Mouse (Mus musculus): ENCODE measurements around the gene Kcnn4. TPM values are rescaled to one million over a fixed set of nuclear protein-coding genes. Genes with fewer than 3 reads are reported as not detected.

Kcnn4 gene
- polyA plus RNA-seq, 1 experiment from 2014 or later = 9.6 TPM

DNA sequence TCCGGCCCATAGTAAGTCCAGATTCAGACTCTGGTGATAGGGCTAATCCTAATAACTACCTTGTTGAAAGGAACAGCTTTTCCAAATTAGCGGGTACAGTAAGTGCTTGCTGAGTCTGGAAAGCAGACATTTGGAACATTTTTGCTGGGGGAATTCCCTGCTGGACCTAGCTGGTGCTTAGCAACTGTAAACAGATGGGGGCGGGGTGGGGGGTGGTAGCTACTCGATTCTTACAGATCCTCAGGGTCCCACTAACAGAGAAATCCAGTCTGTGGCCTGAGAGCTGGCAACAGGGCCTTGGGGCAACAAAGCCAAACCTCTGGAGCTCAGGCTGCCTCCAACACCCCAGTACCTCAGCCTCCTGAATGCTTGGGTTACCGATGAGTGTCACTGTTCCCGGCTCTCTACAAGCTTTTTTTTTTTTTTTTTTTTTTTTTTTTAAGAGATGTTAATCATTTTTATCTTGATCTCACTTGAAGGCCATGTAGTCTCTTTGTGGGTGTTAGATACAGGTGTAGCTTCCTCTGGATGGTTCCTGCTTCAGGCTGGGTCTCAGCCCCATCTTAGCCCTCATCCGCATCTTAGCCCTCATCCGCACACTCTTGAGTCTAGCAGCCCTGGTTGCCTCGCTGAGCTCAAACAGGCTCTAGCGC is 8.1 kb downstream of the Kcnn4 start:
- Histone ChIP-seq H3K36me3 (ENCODE audit: insufficient read depth, low read length) (no peaks in the 10 kb centered on the region), H3K27me3 (ENCODE audit: insufficient read depth, low read length) (no peaks in the 10 kb centered on the region), H3K9ac (ENCODE audit: low read depth, low read length) (no peak overlapping the region), H3K27ac (no peak overlapping the region), H3K4me1 (replicated peaks; ENCODE audit: insufficient read depth, low read length) (peaks cover 7% of the 10 kb centered on the region; the same call in 1 of the 2 replicates), H3K4me2 (ENCODE audit: low read length) (no peak overlapping the region), H3K4me3 (replicated peaks; ENCODE audit: low read depth, low read length) (no peak overlapping the region), H3K9me3 (replicated peaks; ENCODE audit: low read length) (no peaks in the 10 kb centered on the region)
- no peak for TF ChIP-seq CTCF (IDR thresholded peaks at IDR 0.05; ENCODE audit: low read depth)
- 67% methylated on average over 10 of the region's 10 CpGs for WGBS
- no peak for DNase-seq (ENCODE audit: low spot score)
- ATAC-seq (replicated peaks; ENCODE audit: low FRiP score, low read depth) = no peak

GRCm38 (mm10) chr7:24379934-24380333 is 9.9 kb downstream of the Kcnn4 start:
- H3K4me2 ChIP-seq (ENCODE audit: low read length) = no peak overlapping the region
- H3K27me3 ChIP-seq (ENCODE audit: insufficient read depth, low read length) = no peaks in the 10 kb centered on the region
- no peak overlapping the region for H3K9ac ChIP-seq (ENCODE audit: low read depth, low read length)
- WGBS = 30% methylated on average over 7 of the region's 7 CpGs
- DNase-seq (ENCODE audit: low spot score) = peak; percentile 59
- H3K36me3 ChIP-seq (ENCODE audit: insufficient read depth, low read length) = no peaks in the 10 kb centered on the region
- no peak for ATAC-seq (replicated peaks; ENCODE audit: low FRiP score, low read depth)
- peaks cover 7% of the 10 kb centered on the region; the same call in 1 of the 2 replicates for H3K4me1 ChIP-seq (replicated peaks; ENCODE audit: insufficient read depth, low read length)
- no peak overlapping the region for H3K27ac ChIP-seq
- no peak for TF ChIP-seq CTCF (IDR thresholded peaks at IDR 0.05; ENCODE audit: low read depth)
- no peak overlapping the region for H3K4me3 ChIP-seq (replicated peaks; ENCODE audit: low read depth, low read length)
- no peaks in the 10 kb centered on the region for H3K9me3 ChIP-seq (replicated peaks; ENCODE audit: low read length)

DNA sequence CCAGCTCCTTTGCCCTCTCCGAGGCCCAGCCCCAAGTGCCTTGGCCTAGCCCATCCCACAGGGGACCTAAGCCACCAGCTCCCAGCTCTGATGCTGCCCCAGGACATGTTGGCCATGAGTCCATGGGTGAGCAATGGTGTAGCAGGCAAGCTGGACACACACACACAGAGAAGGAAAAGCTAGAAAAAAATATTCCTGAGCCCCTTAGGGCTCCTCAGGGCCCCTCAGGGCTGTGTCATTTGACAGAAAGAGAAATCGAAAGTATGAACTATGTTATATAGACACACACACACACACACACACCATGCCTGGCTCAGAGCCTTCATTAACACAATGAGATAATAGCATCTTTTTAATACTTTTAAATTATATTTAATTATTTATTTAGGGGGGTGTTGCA is 10.3 kb downstream of the Kcnn4 start:
- Histone ChIP-seq H3K4me3 (replicated peaks; ENCODE audit: low read depth, low read length) (no peak overlapping the region), H3K9ac (ENCODE audit: low read depth, low read length) (no peak overlapping the region), H3K9me3 (replicated peaks; ENCODE audit: low read length) (no peaks in the 10 kb centered on the region), H3K36me3 (ENCODE audit: insufficient read depth, low read length) (no peaks in the 10 kb centered on the region), H3K4me2 (ENCODE audit: low read length) (no peak overlapping the region), H3K27ac (no peak overlapping the region), H3K4me1 (replicated peaks; ENCODE audit: insufficient read depth, low read length) (peaks cover 7% of the 10 kb centered on the region; the same call in 1 of the 2 replicates), H3K27me3 (ENCODE audit: insufficient read depth, low read length) (no peaks in the 10 kb centered on the region)
- 45% methylated on average over 2 of the region's 2 CpGs for WGBS
- TF ChIP-seq CTCF (IDR thresholded peaks at IDR 0.05; ENCODE audit: low read depth) = no peak
- DNase-seq (ENCODE audit: low spot score) (no peak), ATAC-seq (replicated peaks; ENCODE audit: low FRiP score, low read depth) (no peak)

DNA sequence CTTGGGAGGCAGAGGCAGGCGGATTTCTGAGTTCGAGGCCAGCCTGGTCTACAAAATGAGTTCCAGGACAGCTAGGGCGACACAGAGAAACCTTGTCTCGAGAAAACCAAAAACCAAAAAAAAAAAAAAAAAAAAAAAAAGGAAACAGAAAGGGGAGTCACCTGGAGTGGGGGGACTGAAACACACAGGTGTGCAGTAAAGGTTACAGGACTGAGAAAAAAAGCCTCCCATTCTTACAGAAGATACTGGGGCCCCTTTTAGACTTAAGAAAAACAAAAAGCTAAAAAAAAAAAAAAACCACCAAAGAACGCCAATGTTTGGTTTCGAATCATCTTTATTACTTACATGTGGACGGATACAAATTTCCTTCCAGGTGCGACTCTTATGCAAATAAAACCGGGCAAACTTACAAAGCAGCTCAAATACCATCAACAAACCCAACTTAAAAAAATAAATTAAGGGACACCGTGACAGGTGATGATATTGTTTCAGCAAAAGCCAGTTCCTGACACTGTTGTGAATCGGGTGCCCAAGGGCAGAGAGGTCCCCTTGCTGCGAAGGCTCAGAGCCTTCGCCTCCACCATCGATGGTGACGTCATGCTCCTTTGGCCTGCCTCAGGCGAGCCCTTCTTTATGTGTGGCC is 12.8 kb downstream of the Kcnn4 start:
- ATAC-seq (replicated peaks; ENCODE audit: low FRiP score, low read depth) (no peak), DNase-seq (ENCODE audit: low spot score) (no peak)
- no peak for TF ChIP-seq CTCF (IDR thresholded peaks at IDR 0.05; ENCODE audit: low read depth)
- H3K9me3 ChIP-seq (replicated peaks; ENCODE audit: low read length) = no peaks in the 10 kb centered on the region
- no peak overlapping the region for H3K4me2 ChIP-seq (ENCODE audit: low read length)
- H3K4me1 ChIP-seq (replicated peaks; ENCODE audit: insufficient read depth, low read length) = no peaks in the 10 kb centered on the region
- no peak overlapping the region for H3K9ac ChIP-seq (ENCODE audit: low read depth, low read length)
- no peak overlapping the region for H3K27ac ChIP-seq
- H3K36me3 ChIP-seq (ENCODE audit: insufficient read depth, low read length) = no peaks in the 10 kb centered on the region
- H3K27me3 ChIP-seq (ENCODE audit: insufficient read depth, low read length) = no peaks in the 10 kb centered on the region
- H3K4me3 ChIP-seq (replicated peaks; ENCODE audit: low read depth, low read length) = no peak overlapping the region
- 81% methylated on average over 16 of the region's 16 CpGs for WGBS

DNA sequence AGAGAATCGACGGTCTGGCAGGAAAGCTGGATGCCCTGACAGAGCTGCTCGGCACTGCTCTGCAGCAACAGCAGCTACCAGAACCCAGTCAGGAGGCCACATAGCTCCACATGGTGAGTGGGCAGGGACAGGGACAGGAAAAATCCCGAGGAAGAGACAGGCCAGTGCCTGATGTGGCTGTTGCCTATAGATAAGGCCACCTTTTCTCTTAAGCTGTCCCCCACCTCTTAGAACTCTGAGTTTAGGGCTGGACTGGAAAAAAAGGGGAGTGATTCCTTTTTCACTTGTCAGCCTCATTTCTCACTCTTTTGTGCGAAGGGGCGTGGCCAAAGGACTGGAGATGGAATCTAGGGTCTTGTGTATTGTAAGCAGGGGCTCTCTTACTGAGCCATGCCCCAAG is 14.0 kb downstream of the Kcnn4 start:
- Histone ChIP-seq H3K4me3 (replicated peaks; ENCODE audit: low read depth, low read length) (no peak overlapping the region), H3K4me1 (replicated peaks; ENCODE audit: insufficient read depth, low read length) (no peaks in the 10 kb centered on the region), H3K27ac (no peak overlapping the region), H3K27me3 (ENCODE audit: insufficient read depth, low read length) (no peaks in the 10 kb centered on the region), H3K9me3 (replicated peaks; ENCODE audit: low read length) (no peaks in the 10 kb centered on the region), H3K9ac (ENCODE audit: low read depth, low read length) (no peak overlapping the region), H3K4me2 (ENCODE audit: low read length) (no peak overlapping the region), H3K36me3 (ENCODE audit: insufficient read depth, low read length) (no peaks in the 10 kb centered on the region)
- no peak for ATAC-seq (replicated peaks; ENCODE audit: low FRiP score, low read depth)
- no peak for DNase-seq (ENCODE audit: low spot score)
- 63% methylated on average over 6 of the region's 6 CpGs for WGBS
- no peak for TF ChIP-seq CTCF (IDR thresholded peaks at IDR 0.05; ENCODE audit: low read depth)

- TF ChIP-seq CTCF (IDR thresholded peaks at IDR 0.05; ENCODE audit: low read depth) = peak; percentile 92
- Histone ChIP-seq H3K4me3 (replicated peaks; ENCODE audit: low read depth, low read length) (no peak overlapping the region), H3K9ac (ENCODE audit: low read depth, low read length) (no peak overlapping the region), H3K9me3 (replicated peaks; ENCODE audit: low read length) (no peaks in the 10 kb centered on the region), H3K27ac (no peak overlapping the region), H3K4me1 (replicated peaks; ENCODE audit: insufficient read depth, low read length) (no peaks in the 10 kb centered on the region), H3K36me3 (ENCODE audit: insufficient read depth, low read length) (no peaks in the 10 kb centered on the region), H3K4me2 (ENCODE audit: low read length) (no peak overlapping the region), H3K27me3 (ENCODE audit: insufficient read depth, low read length) (no peaks in the 10 kb centered on the region)
- peak; percentile 74 for DNase-seq (ENCODE audit: low spot score)
- 7% methylated on average over 11 of the region's 11 CpGs for WGBS
- ATAC-seq (replicated peaks; ENCODE audit: low FRiP score, low read depth) = no peak
Measured at GRCm38 (mm10) chr7:24384827-24385226, 14.8 kb downstream of the Kcnn4 start.

Measured in kidney, postnatal 0 days (tissue).